Mouse (Mus musculus) activated CD4-positive, CD25-positive, alpha-beta regulatory T cell, adult 4 months (primary cell): ENCODE data around the gene Gm20431. TPM values are rescaled to one million over a fixed set of nuclear protein-coding genes. Genes with fewer than 3 reads are reported as not detected.
"Not testable (repeated sequence)": the region's sequence is repeated elsewhere in the genome, so short reads cannot be mapped to it uniquely, and the experiment has no call there.

Experiments used
- ATAC-seq: one replicate; pipeline ENCODE4 v1.8.0; 2017
- polyA plus RNA-seq, 2 experiments: library from polyadenylated mRNA; unstranded; fragments of 100-300 nt; shearing (Covaris generic); gene quantifications; one replicate each; pipeline ENCODE4 v1.2.1; 2017

Gene Gm20431
- polyA plus RNA-seq, 2 experiments from 2014 or later, result not detected

DNA sequence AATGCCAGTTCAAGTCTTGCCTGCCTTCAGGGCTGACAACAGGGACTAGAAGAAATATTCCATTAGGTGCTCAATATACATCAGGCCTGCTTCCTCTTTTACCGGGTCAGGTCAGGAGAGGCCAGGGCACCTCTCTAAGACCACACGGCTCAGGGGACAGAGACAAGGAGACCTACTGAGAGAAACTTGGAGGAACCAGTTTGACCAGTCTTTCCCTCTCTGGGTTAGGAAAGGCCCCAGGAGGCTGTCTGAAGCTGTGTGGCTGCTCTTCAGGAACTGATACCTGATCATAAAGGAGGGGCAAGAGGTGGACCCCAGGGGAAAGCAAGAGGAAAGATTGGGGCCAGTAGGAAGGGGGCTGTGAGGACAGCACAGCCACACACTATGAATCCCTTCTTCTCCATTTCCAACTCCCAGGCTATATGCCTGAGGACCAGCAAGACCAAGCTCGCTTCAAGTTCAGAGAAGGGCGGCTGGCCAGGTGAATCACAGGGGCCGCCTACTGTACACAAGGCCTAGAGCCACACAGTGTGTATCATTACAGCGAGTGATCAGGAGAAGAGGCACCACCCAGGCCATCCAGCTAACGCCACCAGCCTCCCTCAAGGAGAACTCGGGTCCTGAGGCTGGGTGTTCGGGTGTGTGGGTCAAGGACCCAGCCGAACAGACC, 2.0 kb downstream of the Gm20431 start:
- ATAC-seq, result no peak

DNA sequence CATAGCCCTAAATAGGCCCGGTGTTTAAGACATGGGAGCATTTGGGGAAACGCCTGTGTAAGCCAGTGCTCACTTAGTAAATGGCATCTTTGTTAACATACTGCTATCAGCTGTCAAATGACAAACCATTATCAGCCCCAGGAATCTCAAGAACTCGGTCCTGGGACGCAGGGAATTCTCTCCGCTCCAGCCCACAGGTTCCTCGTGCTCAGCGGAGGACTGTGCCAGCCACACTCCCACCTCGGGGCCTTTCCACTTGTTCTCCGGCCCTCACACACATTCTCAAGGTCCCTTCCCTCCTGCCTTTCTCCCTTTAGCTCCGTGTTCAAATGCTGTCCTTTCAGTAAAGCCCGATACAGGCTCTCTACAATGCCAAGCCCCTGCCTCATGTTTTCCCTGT, 2.6 kb downstream of the Gm20431 start:
- ATAC-seq, result no peak

DNA sequence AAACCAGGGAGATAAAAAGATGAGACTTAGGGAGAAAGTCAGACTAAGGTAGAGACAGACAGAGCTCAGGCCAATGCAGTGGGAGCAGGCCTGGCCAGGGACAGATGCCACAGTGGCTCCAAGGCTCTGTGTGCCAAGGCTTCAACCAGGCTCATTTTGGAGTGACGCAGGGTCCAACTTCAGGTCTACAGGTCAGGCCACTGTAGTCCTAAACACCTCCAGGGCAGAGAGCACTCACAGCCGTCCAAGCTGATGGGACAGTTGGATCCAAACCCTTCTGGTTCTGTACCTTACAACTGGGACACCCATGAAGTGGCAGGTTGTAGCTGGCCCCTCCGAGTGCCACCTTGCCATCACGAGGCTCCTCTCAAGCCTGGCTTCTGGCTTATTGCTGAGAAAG, 3.3 kb downstream of the Gm20431 start:
- no peak for ATAC-seq

DNA sequence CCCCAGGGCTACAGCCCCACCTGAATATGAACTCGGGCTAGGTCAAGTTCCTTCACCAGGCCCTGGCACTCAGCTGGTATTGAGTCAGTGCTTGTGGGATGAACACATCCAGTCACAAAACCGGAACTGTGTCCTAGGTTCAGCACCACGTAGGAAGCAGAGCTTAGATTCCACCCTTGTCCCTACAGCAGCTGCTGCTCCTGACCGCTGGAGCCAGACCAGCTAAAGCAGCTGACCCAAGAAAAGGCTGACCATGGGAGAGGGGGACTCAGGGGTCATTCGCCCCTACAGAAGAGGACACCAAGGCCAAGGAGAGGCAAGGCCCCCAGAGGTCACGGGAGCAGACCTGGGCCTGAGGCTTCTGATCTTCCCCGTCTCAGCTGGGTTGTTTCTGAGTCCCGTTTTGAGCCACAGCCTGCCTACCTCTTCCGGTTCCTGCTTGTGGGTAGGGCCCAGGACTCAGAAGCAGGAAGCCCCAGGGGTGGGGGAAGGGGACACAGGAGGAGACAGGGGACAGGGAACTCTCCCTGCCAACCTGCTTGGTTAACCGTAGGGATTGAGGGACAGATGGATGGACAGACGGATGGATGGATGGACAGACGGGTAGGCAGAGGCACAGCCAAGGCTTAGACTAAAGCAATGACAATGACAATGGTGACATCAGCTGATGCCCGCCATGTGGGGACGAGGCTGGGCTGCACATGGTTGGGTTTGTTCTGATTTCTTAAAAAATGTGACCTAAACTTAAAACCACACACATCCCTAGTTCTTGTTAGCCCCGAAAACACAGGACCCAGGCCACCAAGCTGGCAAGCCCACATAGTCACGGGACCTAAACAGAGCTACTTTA, 4.4 kb downstream of the Gm20431 start:
- ATAC-seq, result peak; percentile 80

DNA sequence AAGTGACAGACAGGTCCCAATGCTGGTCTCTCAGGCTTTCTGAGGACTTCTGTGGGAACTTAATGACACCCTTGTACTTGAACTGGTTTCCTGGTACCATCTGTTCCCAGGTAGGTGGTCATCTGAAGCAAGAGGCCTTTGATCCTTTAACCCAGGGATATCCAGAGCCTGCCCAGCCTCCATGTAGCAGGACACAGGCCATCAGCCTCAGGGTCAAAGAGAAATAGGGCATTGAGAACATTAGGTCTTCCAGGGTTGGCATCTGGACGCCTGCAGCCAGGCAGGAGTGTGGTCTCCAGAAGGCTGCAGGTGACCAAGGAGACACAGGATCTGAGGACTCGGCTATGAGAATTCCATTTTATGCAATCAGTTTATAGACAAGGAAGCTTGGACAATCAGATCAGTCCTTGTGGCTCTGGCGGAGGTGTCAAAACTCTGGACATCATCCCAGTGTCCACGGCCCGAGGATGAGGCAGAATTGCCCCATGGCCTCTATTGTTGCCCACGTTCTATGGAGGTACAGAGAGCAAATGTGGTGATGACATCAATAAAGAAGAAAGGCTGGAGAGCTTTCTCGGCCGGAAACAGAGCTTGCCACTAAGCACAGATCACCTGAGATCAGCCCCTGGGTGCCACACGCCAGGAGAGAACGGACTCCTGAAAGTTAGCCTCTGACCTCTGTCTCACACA, 6.2 kb downstream of the Gm20431 start:
- no peak for ATAC-seq

DNA sequence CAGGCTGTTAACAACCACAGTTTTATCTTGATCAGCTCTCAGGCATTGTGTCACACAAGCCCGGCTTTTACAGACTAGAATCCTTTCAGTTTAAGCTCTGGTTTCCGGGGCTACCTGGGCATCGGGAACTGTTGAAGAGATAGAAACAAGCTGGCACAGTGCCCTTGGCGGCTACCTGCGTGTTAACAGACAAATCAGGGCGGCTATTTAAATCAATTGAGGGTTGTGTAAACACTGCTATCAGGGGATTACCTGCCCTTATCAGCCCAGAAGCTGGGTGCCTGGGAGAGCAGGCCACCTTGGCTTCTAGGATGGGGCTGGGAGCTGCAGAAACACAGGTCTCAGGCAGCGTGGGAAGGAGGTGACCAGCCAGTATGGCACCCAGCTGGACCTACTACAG, 8.6 kb downstream of the Gm20431 start:
- ATAC-seq, result no peak

DNA sequence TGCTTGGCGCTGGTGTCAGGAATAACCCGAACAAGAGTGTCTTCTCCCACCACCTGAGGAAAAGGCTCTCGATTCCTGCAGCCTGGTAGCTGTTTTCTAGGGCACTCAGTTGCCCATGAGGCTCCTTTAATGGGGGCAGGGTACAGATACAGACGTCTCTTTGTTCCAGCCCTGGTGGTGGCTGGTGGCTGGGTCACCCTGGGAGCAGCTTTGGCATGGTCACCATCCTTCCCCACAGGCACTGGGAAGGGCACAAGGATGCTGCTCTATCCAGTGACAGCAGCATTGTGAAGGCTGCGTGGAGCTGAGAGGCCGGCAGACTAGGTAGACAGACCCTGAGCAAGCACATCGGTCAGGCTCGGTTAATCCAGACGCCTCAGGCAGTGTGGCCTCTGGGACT, 9.7 kb downstream of the Gm20431 start:
- ATAC-seq, result no peak

DNA sequence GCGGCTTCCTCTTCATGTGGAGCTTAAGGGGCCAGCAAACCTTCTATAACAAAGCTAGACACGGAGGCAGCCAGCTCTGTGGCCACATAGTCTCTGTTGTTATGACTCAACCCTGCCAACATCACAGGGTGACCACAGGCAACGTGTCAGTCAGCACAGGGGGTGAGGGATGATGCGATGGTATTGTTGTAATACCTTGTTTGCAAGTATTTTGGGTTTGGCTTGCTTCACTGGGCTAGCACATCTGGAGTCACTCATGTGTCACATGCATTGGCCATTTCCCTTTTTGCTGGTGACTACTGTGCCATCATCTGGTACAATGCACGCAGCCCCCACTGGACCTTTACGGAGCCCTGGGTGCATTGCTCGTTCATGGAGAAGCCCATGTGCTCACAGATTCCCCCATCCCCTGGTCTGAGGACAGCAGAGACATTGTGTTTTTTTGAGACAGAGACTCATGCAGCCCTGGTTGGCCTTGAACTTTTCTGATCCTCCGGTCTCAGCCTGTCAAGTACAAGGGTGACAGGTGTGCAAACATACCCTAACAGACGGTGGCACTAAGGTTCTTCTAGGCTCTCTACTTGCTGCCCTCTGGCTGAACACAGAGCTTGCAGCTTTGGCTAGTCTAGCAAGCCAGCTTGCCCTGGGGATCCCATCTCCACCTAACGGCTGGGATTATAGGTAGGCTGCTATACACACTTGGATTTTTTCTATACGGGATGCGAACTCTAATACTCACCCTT, 11.8 kb downstream of the Gm20431 start:
- ATAC-seq, result no peak

DNA sequence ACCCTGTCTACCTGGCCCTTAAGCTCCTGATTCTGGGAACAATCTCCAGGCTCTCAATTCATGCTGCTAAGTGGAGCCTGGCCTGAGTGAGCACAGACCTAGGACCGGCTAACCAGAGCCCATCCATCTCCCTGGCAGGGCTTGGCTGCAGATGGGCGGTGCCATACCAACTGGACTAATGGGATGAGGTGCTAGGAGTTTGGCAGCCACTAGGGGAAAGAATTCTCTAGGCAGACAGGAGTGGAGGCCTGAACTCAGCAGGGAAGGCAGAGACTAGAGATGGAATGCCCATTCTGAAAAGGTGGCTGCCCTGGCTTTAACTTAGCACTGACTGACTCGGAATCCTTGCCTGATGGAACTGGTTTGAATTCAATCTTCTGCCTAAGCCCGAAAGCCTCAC, 14.9 kb downstream of the Gm20431 start:
- ATAC-seq, result no peak

DNA sequence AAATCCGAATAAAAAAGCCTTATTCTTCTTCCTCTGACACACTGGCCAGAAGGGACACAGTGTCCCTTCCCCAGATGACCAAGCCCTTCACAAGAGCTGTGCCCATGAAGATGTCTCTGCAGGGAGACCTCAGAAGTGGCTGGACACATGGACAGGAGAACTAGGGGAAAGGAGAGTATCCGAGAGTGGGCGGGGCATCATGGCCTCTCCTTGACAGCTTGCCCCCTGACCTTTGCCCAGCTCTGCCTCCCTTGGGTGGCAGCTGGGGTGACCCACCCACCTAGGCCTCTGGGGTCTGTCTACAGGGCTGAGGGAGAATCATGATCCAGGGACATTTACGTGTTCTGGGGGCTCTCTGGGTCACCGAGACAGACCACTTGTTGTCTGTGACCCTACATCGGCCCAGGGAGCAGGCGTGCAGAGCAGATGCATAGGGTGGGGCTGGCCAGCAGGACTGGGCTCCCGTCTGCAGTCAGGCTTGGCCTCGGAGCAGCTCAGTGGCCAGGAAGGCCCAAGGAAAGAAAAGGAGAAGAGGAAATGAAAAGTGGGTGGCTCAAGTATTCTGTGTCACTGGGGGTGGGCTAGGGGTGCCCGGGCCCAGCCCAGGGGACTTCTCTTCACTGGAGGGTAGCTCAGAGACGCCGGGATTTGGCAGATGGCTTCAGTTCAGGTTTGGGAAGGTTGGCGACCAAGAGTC, 17.8 kb downstream of the Gm20431 start:
- ATAC-seq, result not testable (repeated sequence)

DNA sequence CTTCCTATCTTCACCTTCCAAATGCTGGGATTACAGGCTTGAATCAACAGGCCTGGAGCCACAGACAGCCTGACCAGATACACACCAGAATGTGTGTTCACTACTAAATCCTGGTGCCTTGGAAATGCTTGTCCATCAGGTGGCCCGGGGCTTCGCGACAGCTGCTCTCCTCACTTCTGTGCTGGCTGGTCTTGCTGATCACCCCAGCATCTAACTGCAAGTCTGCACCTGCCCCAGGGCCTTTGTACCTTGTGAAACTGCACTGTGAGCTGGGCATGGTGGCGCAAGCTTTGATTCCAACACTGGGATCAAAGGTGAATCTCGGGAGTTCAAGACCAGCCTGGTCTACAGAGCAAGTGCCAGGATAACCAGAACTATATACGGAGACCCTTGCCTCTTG, 19.1 kb downstream of the Gm20431 start:
- ATAC-seq, result no peak

DNA sequence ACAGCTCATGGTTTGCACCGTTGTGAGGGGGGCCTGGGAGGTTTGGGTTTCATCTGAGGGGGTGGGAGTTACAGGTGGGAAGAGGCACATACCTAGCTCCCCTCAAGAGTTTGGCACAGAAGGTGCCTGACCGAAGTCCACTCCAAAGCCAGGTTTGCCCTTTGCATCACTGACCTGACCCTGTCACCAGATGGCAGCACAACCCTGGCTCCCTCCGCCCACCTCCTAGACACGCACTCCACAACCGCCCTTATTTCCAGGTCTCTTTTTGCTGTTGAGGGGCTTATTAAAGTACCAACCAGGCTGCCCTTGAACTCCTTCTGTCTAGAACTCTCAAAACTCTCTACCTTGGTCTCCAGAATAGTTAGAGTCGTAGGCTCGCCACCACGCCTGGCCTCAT, 20.0 kb downstream of the Gm20431 start:
- peak; percentile 62 for ATAC-seq

DNA sequence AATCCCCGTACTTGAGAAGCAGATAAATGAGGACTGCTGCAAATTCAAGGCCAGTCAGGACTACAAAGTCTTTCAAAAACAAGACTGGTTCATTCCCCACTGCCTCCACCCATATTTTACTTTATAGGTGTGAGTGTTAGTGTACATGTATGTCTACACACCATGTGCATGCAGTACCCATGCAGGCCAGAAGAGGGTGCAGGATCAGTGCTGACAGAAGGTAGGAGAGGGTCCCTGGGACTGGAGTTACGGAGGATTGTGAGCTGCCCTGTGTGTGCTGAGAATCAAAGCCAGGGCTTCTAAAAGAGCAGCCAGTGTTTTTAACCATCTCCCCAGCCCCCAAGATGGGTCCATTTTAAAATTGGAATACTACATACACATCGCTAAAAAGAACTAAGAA, 21.0 kb downstream of the Gm20431 start:
- ATAC-seq, result peak; percentile 43

DNA sequence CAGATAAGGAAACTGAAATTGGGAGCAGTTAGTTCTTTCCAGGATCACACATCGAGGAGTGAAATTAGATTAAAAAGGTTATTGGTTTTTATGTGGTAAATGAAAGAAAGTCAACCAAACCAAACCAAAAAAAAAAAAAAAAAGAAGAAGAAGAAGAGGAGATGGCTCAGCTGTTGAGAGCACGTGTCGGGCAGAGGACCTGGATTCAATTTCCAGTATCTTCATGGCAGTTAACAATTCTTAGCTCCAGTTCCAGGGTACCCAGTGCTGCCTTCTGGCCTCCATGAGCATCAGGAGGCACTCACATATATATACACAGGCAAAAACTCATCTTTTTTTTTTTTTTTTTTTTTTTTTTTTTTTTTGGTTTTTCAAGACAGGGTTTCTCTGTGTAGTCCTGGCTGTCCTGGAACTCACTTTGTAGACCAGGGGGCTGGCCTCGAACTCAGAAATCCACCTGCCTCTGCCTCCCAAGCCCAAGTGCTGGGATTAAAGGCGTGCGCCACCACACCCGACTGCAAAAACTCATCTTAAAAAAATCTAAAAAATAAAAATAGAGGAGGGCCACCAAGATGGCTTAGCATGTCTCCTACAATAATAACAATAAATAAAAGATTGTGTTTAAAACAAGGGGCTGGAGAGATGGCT, 26.3 kb downstream of the Gm20431 start:
- ATAC-seq, result no peak

DNA sequence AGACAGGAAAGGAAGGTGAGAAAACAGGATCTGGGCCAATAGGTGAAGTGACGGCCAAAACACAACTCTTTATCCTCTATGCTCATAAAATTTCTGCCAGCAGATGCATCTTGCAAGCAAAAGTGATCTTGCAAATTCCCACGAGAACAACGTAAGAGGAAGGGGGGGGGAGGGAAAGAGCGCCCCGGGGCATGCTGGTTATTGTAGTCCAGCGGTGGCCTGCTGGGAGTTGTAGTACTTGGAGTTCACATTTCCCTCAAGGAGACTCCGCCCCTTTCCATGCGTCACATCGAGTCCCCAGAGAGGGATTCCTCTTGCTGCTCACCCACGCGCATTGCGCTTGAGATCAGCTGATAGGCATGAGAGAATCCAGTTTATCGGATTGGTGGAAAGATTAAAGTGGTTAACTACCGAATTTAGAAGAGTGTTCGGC, 26.9 kb downstream of the Gm20431 start:
- ATAC-seq, result peak; percentile 84

DNA sequence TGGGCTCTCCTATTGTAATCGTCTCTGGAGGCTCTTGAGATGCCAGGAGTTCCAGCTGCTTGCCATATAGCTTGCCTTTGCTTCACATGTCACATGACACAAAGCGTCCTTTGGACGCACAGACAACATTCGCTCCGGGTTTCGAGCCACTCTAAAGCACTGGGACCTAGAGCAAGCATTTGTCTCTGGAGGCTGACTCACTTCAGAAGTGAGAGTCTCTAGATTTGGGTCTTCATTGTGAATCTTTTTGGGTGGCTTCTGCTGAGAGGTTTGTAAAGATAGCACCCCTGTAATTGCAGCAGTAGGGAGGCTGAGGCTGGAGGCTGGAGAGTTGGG, 27.8 kb downstream of the Gm20431 start:
- no peak for ATAC-seq

DNA sequence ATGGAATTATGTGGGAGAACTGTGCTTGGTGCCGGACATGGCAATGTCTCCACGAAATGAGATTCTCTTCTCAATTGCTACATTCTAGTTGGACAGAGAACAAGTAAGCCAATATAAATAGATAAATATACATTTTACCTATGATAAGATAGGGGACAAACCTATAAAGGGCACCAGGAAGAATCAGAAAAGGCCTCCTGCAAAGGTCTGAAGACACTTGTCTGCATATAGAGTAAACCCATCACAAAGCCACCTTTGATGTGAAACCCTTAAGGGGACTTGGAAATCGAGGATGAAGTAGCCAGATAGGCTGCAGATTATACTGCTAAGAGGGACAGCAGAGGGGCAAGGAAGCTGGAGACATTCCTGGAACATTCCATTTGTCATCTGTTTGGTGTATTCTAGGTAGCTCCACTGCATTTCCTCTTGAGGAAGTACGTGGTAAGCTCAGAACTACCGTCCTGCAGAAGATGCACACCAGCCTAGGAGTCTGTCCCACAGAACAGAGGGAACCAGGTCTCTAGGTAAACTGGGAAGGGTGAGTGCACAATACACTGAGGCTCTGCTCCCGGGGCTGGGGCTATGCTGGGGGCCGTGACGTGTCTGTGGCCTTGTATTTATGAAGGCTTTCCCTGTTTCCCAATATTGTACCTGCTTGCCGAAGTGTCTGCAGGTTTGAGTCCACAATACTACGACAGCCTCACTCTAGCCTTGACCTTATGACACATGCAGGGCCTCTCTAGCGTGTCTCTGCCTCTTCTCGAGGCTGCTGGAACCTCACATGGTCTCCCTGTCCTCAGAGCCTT, 28.4 kb downstream of the Gm20431 start:
- ATAC-seq, result no peak

DNA sequence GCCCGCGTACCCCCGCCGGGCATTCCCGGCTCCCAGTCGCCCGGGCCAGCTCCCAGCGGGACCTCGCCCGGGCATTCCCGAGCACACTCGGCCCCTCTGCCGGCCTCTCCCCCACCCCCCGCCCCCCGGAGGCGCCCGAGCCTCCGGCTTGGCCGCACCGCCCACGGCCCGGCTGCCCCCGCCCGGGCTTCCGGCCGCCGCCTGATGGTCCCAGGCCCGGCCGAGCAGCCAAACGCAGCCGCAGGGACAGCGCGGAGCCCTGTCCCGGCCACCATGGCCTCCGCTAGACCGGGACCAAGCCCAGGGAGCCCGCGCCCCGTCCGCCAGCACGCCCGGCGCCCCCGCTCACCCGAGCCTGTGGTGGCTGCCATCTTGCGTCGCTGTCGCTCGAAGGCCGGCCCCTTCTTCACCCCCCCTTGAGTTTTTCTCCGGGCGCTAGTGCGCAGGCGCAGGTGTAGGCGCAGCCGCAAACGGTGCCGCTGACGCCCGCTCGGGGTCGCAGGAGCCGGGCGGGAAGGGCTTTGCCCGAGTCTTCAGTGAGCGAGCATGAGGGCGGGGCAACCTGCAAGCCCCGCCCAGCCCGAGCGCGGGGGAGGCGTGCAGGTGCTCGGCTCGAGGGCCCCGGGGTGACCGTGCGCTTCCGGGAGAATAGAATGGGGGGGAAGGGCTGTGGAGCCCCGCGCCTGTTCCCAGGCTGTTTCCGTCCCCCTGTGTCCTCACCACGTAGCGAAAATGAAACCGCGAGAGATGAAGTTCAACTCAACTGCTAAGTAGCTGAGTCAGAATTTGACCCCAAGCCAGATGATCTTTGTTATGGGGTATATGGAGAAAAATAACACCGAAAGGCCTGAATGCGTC, 29.5 kb downstream of the Gm20431 start, which contains the start of gene Ube2v1:
Ube2v1 (minus strand) TSS at position 505 of the 858 bp plus-strand sequence.
- ATAC-seq, result peak; percentile 74

DNA sequence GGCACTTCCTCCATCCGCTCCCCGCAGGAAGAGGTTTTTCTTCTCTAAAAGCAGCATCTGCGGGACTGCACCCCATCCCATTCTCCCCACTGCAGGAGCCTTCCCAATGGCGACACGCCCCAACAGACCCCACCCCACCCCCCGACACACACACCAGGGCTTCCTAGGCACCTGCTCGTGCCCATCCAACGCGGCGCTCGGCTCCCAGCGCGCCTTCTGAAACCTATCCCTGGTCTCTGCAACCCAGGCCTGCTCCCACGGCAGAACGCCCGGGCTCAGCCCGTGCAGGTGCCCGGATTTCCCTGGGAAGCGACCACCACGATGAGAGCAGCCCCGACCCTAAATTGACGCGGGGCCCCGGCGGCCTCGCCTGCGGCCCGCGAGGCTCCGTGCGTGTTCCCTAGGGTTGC, 30.1 kb downstream of the Gm20431 start:
- no peak for ATAC-seq

DNA sequence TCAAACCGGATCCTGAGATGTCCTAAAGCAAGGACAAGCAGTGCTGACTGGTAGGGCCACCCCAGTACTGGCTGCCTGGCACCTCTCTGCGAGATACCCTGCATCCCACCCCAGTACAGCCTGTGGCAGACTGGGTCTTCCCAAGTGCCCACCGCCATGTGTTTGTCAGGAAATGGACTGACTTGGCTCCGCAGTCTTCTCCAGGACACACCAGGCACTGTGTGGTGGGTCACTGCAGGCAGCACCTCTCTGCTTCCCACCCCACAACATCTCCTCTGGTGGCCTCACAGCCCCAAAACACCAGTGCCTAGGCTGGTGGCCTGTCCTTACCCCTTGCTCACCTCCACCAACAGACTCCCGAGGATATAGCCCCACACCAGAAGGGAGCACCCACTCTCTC, 30.9 kb downstream of the Gm20431 start:
- no peak for ATAC-seq
